Mouse (Mus musculus) liver, postnatal 0 days (tissue): ENCODE measurements at regions not wholly inside any gene's neighbourhood (a gene's known extent, or its start where the extent isn't known, plus 50 kb on each side); places are given as distances from the start of the nearest gene placed in this dataset.

Experiments used
- CTCF ChIP-seq: sonication (generic); IDR thresholded peaks from 2 replicates; pipeline ENCODE4 v1.5.1; 2016; ENCODE audit warnings: antibody characterized with exemption, low read depth
- EP300 ChIP-seq: IDR thresholded peaks from 2 replicates; pipeline ENCODE4 v1.6.1; 2016; ENCODE audit warnings: antibody characterized with exemption, low read depth, mild to moderate bottlenecking

DNA sequence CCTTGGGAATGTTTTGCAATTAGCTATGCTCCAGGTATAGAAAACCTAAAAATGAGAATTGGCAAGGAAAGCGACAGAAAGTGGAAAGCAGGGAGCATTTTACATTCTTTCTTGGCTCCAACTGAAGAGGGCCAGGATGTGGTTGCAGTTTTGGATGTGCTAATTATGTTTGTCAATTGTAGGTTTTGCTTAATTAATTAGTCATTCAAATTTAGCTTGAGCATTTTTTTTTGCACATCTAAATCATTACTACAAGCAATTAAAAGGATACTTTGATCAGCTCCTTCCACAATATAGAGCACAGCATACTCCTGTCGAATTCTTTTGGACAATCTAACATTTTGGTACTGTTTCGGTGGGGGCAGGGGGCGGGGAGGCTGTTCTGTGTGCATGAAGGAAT is 53.8 kb upstream of the Gnao1 start:
- TF ChIP-seq EP300: no peak
- no peak for TF ChIP-seq CTCF
